Mouse (Mus musculus) thymus, postnatal 14 days (tissue): ENCODE data around the gene Olfr1510.
A peak's percentile ranks its signal among the peaks of the same experiment; 100 is the strongest.
"Not testable (repeated sequence)": the region's sequence is repeated elsewhere in the genome, so short reads cannot be mapped to it uniquely, and the experiment has no call there.

Experiments used
- DNase-seq: peaks from one replicate; pipeline ENCODE4 v3.0.0; 2021

Gene Olfr1510

GRCm38 (mm10) chr14:52414273-52414672, at the start of gene Olfr1510:
Olfr1510 (minus strand) TSS chr14:52414373.
- DNase-seq = no peak

- DNase-seq = no peak
Measured at GRCm38 (mm10) chr14:52461928-52462327, 47.8 kb upstream of the Olfr1510 start.

- DNase-seq = peak; percentile 31
Measured at GRCm38 (mm10) chr14:52451138-52451537, 37.0 kb upstream of the Olfr1510 start.

- DNase-seq = no peak
Measured at GRCm38 (mm10) chr14:52442690-52443089, 28.5 kb upstream of the Olfr1510 start, which contains the start of gene Olfr1509. Olfr1509 (plus strand) TSS chr14:52442990.

GRCm38 (mm10) chr14:52427686-52428085, 13.5 kb upstream of the Olfr1510 start:
- peak; percentile 85 for DNase-seq

GRCm38 (mm10) chr14:52410142-52410919, 3.8 kb downstream of the Olfr1510 start:
- not testable (repeated sequence) for DNase-seq

GRCm38 (mm10) chr14:52397279-52397678, 16.9 kb downstream of the Olfr1510 start, which contains the start of gene Olfr1511:
Olfr1511 (minus strand) TSS chr14:52397379.
- DNase-seq = no peak

- DNase-seq = not testable (repeated sequence)
Measured at GRCm38 (mm10) chr14:52390084-52390848, 23.9 kb downstream of the Olfr1510 start.

GRCm38 (mm10) chr14:52379068-52379467, 35.1 kb downstream of the Olfr1510 start, which contains the start of gene Olfr1512:
Olfr1512 (minus strand) TSS chr14:52379168.
- DNase-seq = no peak

GRCm38 (mm10) chr14:52368741-52369140, 45.4 kb downstream of the Olfr1510 start:
- no peak for DNase-seq
